ENCODE assay signal across 13 mouse cellular contexts in genomic region chr7:3683908-3684550, GRCm38 (mm10). TPM values are rescaled to one million over a fixed set of nuclear protein-coding genes. Genes with fewer than 3 reads are reported as not detected.
A peak's percentile ranks its signal among the peaks of the same experiment; 100 is the strongest.
DNase-seq lines count a peak whose midpoint lies in the region; ATAC-seq and TF ChIP-seq lines count a peak whose summit lies in the region.
"Had no signal": no experiment of that assay in that cellular context is flagged by ENCODE, and none has a peak within 500 bp of the region (broad histone marks: within the 10 kb centered on the region; RNA-seq: fewer than 3 reads in every experiment).

No protein-coding gene starts in this region.

- TF ChIP-seq CTCF in layer of hippocampus, adult 2 months (conservative IDR thresholded peaks at IDR 0.05) = no peak

- no peaks in the 10 kb centered on the region; the same call in 1 of the 2 replicates for H3K36me3 ChIP-seq in forebrain, embryonic 11.5 days (ENCODE audit: control insufficient read depth, insufficient read depth, low read length)
- H3K36me3 ChIP-seq in hindbrain, embryonic 14.5 days (replicated peaks; ENCODE audit: control insufficient read depth, insufficient read depth) = peaks cover 63% of the 10 kb centered on the region
- peaks cover 18% of the 10 kb centered on the region; the same call in 1 of the 2 replicates for H3K36me3 ChIP-seq in neural tube, embryonic 12.5 days

- DNase-seq in layer of hippocampus, adult 2 months (ENCODE audit: low spot score in 2 of 2) = peak in 1 of 2 experiments; percentile 59
- DNase-seq in layer of hippocampus, postnatal 14 days (ENCODE audit: low spot score in 2 of 2) = no peak
- no peak for DNase-seq in forebrain, embryonic 11.5 days (ENCODE audit: low spot score)
- peak; percentile 53 for DNase-seq in hindbrain, embryonic 14.5 days (ENCODE audit: low spot score)
- no peak for DNase-seq in gastrocnemius, postnatal 14 days
- no peak for DNase-seq in adipocyte (ENCODE audit: low spot score)
- DNase-seq in spleen, postnatal 10 days (ENCODE audit: low spot score in 2 of 2) = no peak
- DNase-seq: cerebellum, postnatal 36 days; heart, postnatal 14 days; kidney, adult 2 months had no signal

- H3K27ac ChIP-seq in layer of hippocampus, adult 2 months = peak overlapping the region; percentile 77
- peak overlapping the region; percentile 53 for H3K27ac ChIP-seq in forebrain, embryonic 11.5 days (ENCODE audit: low read depth, low read length)
- peak overlapping the region; percentile 73 for H3K27ac ChIP-seq in hindbrain, embryonic 14.5 days
- peak overlapping the region; percentile 11; the same call in 1 of the 2 replicates for H3K27ac ChIP-seq in neural tube, embryonic 12.5 days

- 0 out of 2 replicates have a peak, but pooled peaks cover 2% of the 10 kb centered on the region for H3K4me1 ChIP-seq in forebrain, embryonic 11.5 days (replicated peaks; ENCODE audit: control insufficient read depth, insufficient read depth, low read length)
- peaks cover 10% of the 10 kb centered on the region; the same call in 1 of the 2 replicates for H3K4me1 ChIP-seq in hindbrain, embryonic 14.5 days (replicated peaks; ENCODE audit: control insufficient read depth, insufficient read depth, low read length)
- peaks cover 13% of the 10 kb centered on the region for H3K4me1 ChIP-seq in neural tube, embryonic 12.5 days

- no peak overlapping the region for H3K9ac ChIP-seq in forebrain, embryonic 11.5 days (ENCODE audit: low read length)
- no peak overlapping the region for H3K9ac ChIP-seq in hindbrain, embryonic 14.5 days
- H3K9ac ChIP-seq in neural tube, embryonic 12.5 days = no peak overlapping the region

- intact Hi-C loops in gastrocnemius, postnatal 14 days (cut with DNase I; ENCODE audit: low total_unique reads) = no loop called here

- ATAC-seq in forebrain, embryonic 11.5 days (replicated peaks; ENCODE audit: low FRiP score) = peak; percentile 64
- peak; percentile 76 for ATAC-seq in hindbrain, embryonic 14.5 days (ENCODE audit: low FRiP score)
- peak; percentile 68 for ATAC-seq in neural tube, embryonic 12.5 days (ENCODE audit: low FRiP score, low read depth)
- ATAC-seq: lung, postnatal 0 days had no signal

- no peaks in the 10 kb centered on the region for H3K27me3 ChIP-seq in forebrain, embryonic 11.5 days (ENCODE audit: control insufficient read depth, insufficient read depth, low read length)
- H3K27me3 ChIP-seq in hindbrain, embryonic 14.5 days (ENCODE audit: control insufficient read depth, insufficient read depth, low read length) = no peaks in the 10 kb centered on the region
- H3K27me3 ChIP-seq in neural tube, embryonic 12.5 days (replicated peaks) = no peaks in the 10 kb centered on the region

- WGBS in forebrain, embryonic 11.5 days = 70% methylated on average over 10 of the region's 10 CpGs
- WGBS in hindbrain, embryonic 14.5 days = 48% methylated on average over 10 of the region's 10 CpGs
- 63% methylated on average over 10 of the region's 10 CpGs for WGBS in neural tube, embryonic 12.5 days

- no peak overlapping the region for H3K4me3 ChIP-seq in layer of hippocampus, adult 2 months
- no peak overlapping the region for H3K4me3 ChIP-seq in forebrain, embryonic 11.5 days (ENCODE audit: low read depth, low read length)
- H3K4me3 ChIP-seq in hindbrain, embryonic 14.5 days (replicated peaks; ENCODE audit: low read length) = no peak overlapping the region
- H3K4me3 ChIP-seq in neural tube, embryonic 12.5 days = no peak overlapping the region
- H3K4me3 ChIP-seq: erythroblast, embryonic 14.5 days had no signal

- H3K9me3 ChIP-seq in forebrain, embryonic 11.5 days (ENCODE audit: control insufficient read depth, low read length) = no peaks in the 10 kb centered on the region
- no peaks in the 10 kb centered on the region for H3K9me3 ChIP-seq in hindbrain, embryonic 14.5 days (ENCODE audit: control insufficient read depth, low read length)
- H3K9me3 ChIP-seq in neural tube, embryonic 12.5 days = no peaks in the 10 kb centered on the region

- no peak overlapping the region for H3K4me2 ChIP-seq in forebrain, embryonic 11.5 days (ENCODE audit: low read depth, low read length, severe bottlenecking)
- H3K4me2 ChIP-seq in hindbrain, embryonic 14.5 days (replicated peaks) = no peak overlapping the region
- H3K4me2 ChIP-seq in neural tube, embryonic 12.5 days (replicated peaks) = no peak overlapping the region

RNA-seq across cellular contexts. Expression of gene Tmc4, which starts 6.7 kb away (rescaled TPM):
- 1 to 10 TPM; 4.3 to 9.7 TPM for total RNA-seq in layer of hippocampus, adult 2 months (2021)
- total RNA-seq in layer of hippocampus, postnatal 14 days (2021) = 1 to 10 TPM; 3.2 to 3.5 TPM
- 2.1 and 3.5 TPM in 2 replicates for polyA plus RNA-seq in forebrain, embryonic 11.5 days (2014; fragmentation: Nextera tagmentation; extraction: Ambion mirVana)
- polyA plus RNA-seq in hindbrain, embryonic 14.5 days (2014; fragmentation: Nextera tagmentation; extraction: Ambion mirVana) = 3.5 and 4.4 TPM in 2 replicates
- 3.2 and 4.0 TPM in 2 replicates for polyA plus RNA-seq in neural tube, embryonic 12.5 days (2016; fragmentation: Nextera tagmentation; extraction: Ambion mirVana)
- total RNA-seq in gastrocnemius, postnatal 14 days (2021) = under 1 TPM; 0.64 to 0.84 TPM

RNA-seq across cellular contexts. Expression of gene Tsen34, which starts 8.6 kb away (rescaled TPM):
- 10 to 100 TPM; 80.2 to 84.8 TPM for total RNA-seq in layer of hippocampus, adult 2 months (2021)
- total RNA-seq in layer of hippocampus, postnatal 14 days (2021) = 10 to 100 TPM; 70.0 to 74.8 TPM
- 243 and 269 TPM in 2 replicates for polyA plus RNA-seq in forebrain, embryonic 11.5 days (2014; fragmentation: Nextera tagmentation; extraction: Ambion mirVana)
- polyA plus RNA-seq in hindbrain, embryonic 14.5 days (2014; fragmentation: Nextera tagmentation; extraction: Ambion mirVana) = 263 and 275 TPM in 2 replicates
- 225 and 226 TPM in 2 replicates for polyA plus RNA-seq in neural tube, embryonic 12.5 days (2016; fragmentation: Nextera tagmentation; extraction: Ambion mirVana)
- total RNA-seq in gastrocnemius, postnatal 14 days (2021) = 10 to 100 TPM; 37.3 to 40.6 TPM

RNA-seq across cellular contexts. Expression of gene Mboat7, which starts 9.3 kb away (rescaled TPM):
- total RNA-seq in layer of hippocampus, adult 2 months (2021) = 100 to 1,000 TPM; 160 to 170 TPM
- total RNA-seq in layer of hippocampus, postnatal 14 days (2021) = 100 to 1,000 TPM; 121 to 124 TPM
- 37.1 and 40.2 TPM in 2 replicates for polyA plus RNA-seq in forebrain, embryonic 11.5 days (2014; fragmentation: Nextera tagmentation; extraction: Ambion mirVana)
- polyA plus RNA-seq in hindbrain, embryonic 14.5 days (2014; fragmentation: Nextera tagmentation; extraction: Ambion mirVana) = 80.4 and 93.7 TPM in 2 replicates
- polyA plus RNA-seq in neural tube, embryonic 12.5 days (2016; fragmentation: Nextera tagmentation; extraction: Ambion mirVana) = 44.3 and 47.5 TPM in 2 replicates
- total RNA-seq in gastrocnemius, postnatal 14 days (2021) = 10 to 100 TPM; 10.6 to 12.8 TPM

RNA-seq across cellular contexts. Expression of gene Leng1, which starts 18.4 kb away (rescaled TPM):
- 1 to 10 TPM; 5.3 to 5.6 TPM for total RNA-seq in layer of hippocampus, adult 2 months (2021)
- total RNA-seq in layer of hippocampus, postnatal 14 days (2021) = 1 to 10 TPM; 5.5 to 6.2 TPM
- 15.0 and 16.1 TPM in 2 replicates for polyA plus RNA-seq in forebrain, embryonic 11.5 days (2014; fragmentation: Nextera tagmentation; extraction: Ambion mirVana)
- 10.5 and 11.7 TPM in 2 replicates for polyA plus RNA-seq in hindbrain, embryonic 14.5 days (2014; fragmentation: Nextera tagmentation; extraction: Ambion mirVana)
- 23.4 and 25.7 TPM in 2 replicates for polyA plus RNA-seq in neural tube, embryonic 12.5 days (2016; fragmentation: Nextera tagmentation; extraction: Ambion mirVana)
- 1 to 10 TPM; 4.8 to 5.6 TPM for total RNA-seq in gastrocnemius, postnatal 14 days (2021)

RNA-seq across cellular contexts. Expression of gene Rps9, which starts 19.8 kb away (rescaled TPM):
- 100 to 1,000 TPM; 387 to 404 TPM for total RNA-seq in layer of hippocampus, adult 2 months (2021)
- total RNA-seq in layer of hippocampus, postnatal 14 days (2021) = 100 to 1,000 TPM; 432 to 494 TPM
- polyA plus RNA-seq in forebrain, embryonic 11.5 days (2014; fragmentation: Nextera tagmentation; extraction: Ambion mirVana) = 1,200 and 1,214 TPM in 2 replicates
- 732 and 840 TPM in 2 replicates for polyA plus RNA-seq in hindbrain, embryonic 14.5 days (2014; fragmentation: Nextera tagmentation; extraction: Ambion mirVana)
- 989 and 1,067 TPM in 2 replicates for polyA plus RNA-seq in neural tube, embryonic 12.5 days (2016; fragmentation: Nextera tagmentation; extraction: Ambion mirVana)
- 100 to 1,000 TPM; 561 to 608 TPM for total RNA-seq in gastrocnemius, postnatal 14 days (2021)

Comparison
In these comparisons a context has a peak if more than half of its experiments do, and no peak if none do; other contexts are left out.
1. H3K27ac ChIP-seq: peak in every context shown above with its lines; median percentile 77 in layer of hippocampus, adult 2 months; 73 in hindbrain, embryonic 14.5 days; 53 in forebrain, embryonic 11.5 days; 11 in neural tube, embryonic 12.5 days.
2. RNA of gene Mboat7, which starts 9.3 kb away (total RNA-seq): 160 to 170 TPM in layer of hippocampus, adult 2 months and 121 to 124 TPM in layer of hippocampus, postnatal 14 days; 10.6 to 12.8 TPM in gastrocnemius, postnatal 14 days; every median in the first group is over 4 times any median in the second.
3. Peak in every context shown above with its lines, with median percentiles within 50 percentile points of each other: ATAC-seq.